Mouse (Mus musculus): ENCODE measurements around the gene Adsl. TPM values are rescaled to one million over a fixed set of nuclear protein-coding genes. Genes with fewer than 3 reads are reported as not detected.

Gene Adsl
- polyA plus RNA-seq, 1 experiment from 2014 or later: 164 TPM

DNA sequence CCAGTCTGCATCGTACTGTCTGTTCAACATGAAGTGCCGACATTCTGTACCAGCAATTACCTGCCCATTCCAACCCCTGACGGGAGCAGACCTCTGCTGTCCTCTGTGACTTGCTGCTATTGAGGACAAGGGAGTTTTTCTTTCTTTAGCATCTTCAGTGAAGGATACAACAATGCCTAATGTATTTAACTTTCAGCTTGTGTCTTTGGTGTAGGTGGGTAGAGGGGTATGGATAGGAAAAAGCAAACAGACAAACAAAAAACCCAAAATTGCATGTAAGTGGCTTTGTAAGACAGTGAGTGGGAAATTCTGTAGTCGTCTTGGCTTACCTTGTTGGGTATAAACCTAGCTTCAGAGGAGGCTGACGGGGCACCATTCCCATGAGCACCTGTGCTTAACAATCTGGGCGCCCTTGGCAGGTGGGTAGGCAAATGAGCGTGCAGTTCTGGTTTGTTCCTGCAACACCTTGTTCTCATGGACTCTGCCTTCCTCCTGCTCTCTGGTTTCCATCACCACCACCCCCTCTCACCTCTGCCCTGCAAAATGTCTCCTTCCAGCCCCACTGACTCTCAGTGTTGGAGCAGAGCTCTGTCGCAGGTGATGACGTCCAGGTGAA is 16.8 kb upstream of the Adsl start:
- Histone ChIP-seq H3K9me3 (ENCODE audit: control insufficient read depth, low read depth, low read length) (no peaks in the 10 kb centered on the region), H3K9ac (replicated peaks; ENCODE audit: low read depth, low read length) (no peak overlapping the region), H3K27me3 (ENCODE audit: control insufficient read depth, insufficient read depth, low read length) (no peaks in the 10 kb centered on the region), H3K27ac (ENCODE audit: low read length) (no peak overlapping the region), H3K4me2 (replicated peaks; ENCODE audit: low read depth, low read length) (no peak overlapping the region), H3K36me3 (ENCODE audit: control insufficient read depth, insufficient read depth, low read length) (peaks cover 35% of the 10 kb centered on the region), H3K4me3 (ENCODE audit: low read depth, low read length) (no peak overlapping the region), H3K4me1 (ENCODE audit: control insufficient read depth, insufficient read depth, low read length) (no peaks in the 10 kb centered on the region)
- WGBS: 88% methylated on average over 9 of the region's 9 CpGs
- ATAC-seq (ENCODE audit: insufficient number of reproducible peaks, insufficient read depth, low FRiP score, low read depth): no peak

DNA sequence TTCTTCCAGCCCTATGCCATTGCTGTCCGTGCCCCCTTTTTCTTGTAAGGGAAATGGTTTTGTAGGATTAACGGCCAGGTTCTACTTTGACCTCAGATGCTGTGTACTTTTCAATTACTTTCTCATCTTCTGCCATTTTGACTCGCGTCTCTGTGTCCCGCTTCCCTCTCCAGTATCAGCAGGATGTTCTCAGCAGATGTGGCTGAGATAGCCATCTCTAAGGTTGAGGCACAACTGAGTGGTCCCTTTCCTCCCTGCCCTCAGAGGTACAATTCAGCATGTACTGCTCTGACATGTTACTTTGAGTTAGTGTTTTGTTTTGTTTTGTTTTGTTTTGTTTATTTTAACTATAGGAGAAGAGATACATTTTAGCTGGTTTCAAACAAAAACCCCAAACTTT is 13.4 kb upstream of the Adsl start:
- WGBS: 87% methylated on average over 5 of the region's 5 CpGs
- H3K4me1 ChIP-seq (ENCODE audit: control insufficient read depth, insufficient read depth, low read length): no peaks in the 10 kb centered on the region
- no peaks in the 10 kb centered on the region for H3K9me3 ChIP-seq (ENCODE audit: control insufficient read depth, low read depth, low read length)
- no peak overlapping the region for H3K9ac ChIP-seq (replicated peaks; ENCODE audit: low read depth, low read length)
- no peak overlapping the region for H3K4me3 ChIP-seq (ENCODE audit: low read depth, low read length)
- peaks cover 21% of the 10 kb centered on the region for H3K36me3 ChIP-seq (ENCODE audit: control insufficient read depth, insufficient read depth, low read length)
- H3K27ac ChIP-seq (ENCODE audit: low read length): no peak overlapping the region
- ATAC-seq (ENCODE audit: insufficient number of reproducible peaks, insufficient read depth, low FRiP score, low read depth): no peak
- H3K4me2 ChIP-seq (replicated peaks; ENCODE audit: low read depth, low read length): no peak overlapping the region
- H3K27me3 ChIP-seq (ENCODE audit: control insufficient read depth, insufficient read depth, low read length): no peaks in the 10 kb centered on the region

DNA sequence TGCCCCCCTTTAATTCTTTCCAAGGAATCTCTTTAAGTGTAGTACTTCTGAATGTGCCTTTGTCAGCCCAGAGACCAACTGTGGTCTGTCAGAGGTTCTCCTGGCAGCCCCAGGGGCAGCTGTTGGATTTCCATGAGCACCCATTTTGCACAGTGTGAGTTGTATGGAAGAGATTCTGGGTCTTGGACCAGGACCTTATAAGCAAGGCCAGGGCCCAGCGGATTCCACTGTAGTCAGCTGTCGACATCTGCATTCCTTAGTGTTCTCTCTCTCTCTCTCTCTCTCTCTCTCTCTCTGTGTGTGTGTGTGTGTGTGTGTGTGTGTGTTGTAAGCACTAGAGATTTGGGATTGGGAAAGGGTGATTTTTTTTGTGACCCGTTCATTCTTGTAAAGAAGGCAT is 11.6 kb upstream of the Adsl start:
- 70% methylated on average over 3 of the region's 3 CpGs for WGBS
- Histone ChIP-seq H3K4me2 (replicated peaks; ENCODE audit: low read depth, low read length) (no peak overlapping the region), H3K4me3 (ENCODE audit: low read depth, low read length) (no peak overlapping the region), H3K4me1 (ENCODE audit: control insufficient read depth, insufficient read depth, low read length) (no peaks in the 10 kb centered on the region), H3K9ac (replicated peaks; ENCODE audit: low read depth, low read length) (no peak overlapping the region), H3K27me3 (ENCODE audit: control insufficient read depth, insufficient read depth, low read length) (no peaks in the 10 kb centered on the region), H3K9me3 (ENCODE audit: control insufficient read depth, low read depth, low read length) (no peaks in the 10 kb centered on the region), H3K36me3 (ENCODE audit: control insufficient read depth, insufficient read depth, low read length) (peaks cover 19% of the 10 kb centered on the region), H3K27ac (ENCODE audit: low read length) (no peak overlapping the region)
- no peak for ATAC-seq (ENCODE audit: insufficient number of reproducible peaks, insufficient read depth, low FRiP score, low read depth)

DNA sequence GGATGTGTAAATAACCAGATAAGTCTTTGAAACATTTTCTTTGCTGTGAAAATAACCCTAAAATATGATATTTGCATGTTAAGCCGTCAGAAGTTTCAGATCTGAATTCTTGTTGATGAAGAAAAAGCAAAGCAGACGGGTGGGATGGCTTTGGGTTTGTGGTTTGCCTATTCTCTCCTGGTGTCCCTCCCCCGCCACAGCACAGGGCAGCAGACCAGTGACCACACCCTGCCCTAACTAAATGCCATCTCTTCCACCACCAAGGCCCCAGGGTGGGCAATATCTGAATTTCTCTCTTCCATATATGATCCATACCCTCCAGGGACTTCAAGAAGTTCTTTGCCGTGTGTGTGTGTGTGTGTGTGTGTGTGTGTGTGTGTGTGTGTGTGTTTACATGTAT is 9.7 kb upstream of the Adsl start:
- Histone ChIP-seq H3K27me3 (ENCODE audit: control insufficient read depth, insufficient read depth, low read length) (no peaks in the 10 kb centered on the region), H3K4me3 (ENCODE audit: low read depth, low read length) (no peak overlapping the region), H3K9me3 (ENCODE audit: control insufficient read depth, low read depth, low read length) (no peaks in the 10 kb centered on the region), H3K9ac (replicated peaks; ENCODE audit: low read depth, low read length) (no peak overlapping the region), H3K4me2 (replicated peaks; ENCODE audit: low read depth, low read length) (no peak overlapping the region), H3K27ac (ENCODE audit: low read length) (no peak overlapping the region), H3K36me3 (ENCODE audit: control insufficient read depth, insufficient read depth, low read length) (peaks cover 13% of the 10 kb centered on the region; the same call in 1 of the 2 replicates), H3K4me1 (ENCODE audit: control insufficient read depth, insufficient read depth, low read length) (no peaks in the 10 kb centered on the region)
- no peak for ATAC-seq (ENCODE audit: insufficient number of reproducible peaks, insufficient read depth, low FRiP score, low read depth)
- 79% methylated on average over 4 of the region's 4 CpGs for WGBS

DNA sequence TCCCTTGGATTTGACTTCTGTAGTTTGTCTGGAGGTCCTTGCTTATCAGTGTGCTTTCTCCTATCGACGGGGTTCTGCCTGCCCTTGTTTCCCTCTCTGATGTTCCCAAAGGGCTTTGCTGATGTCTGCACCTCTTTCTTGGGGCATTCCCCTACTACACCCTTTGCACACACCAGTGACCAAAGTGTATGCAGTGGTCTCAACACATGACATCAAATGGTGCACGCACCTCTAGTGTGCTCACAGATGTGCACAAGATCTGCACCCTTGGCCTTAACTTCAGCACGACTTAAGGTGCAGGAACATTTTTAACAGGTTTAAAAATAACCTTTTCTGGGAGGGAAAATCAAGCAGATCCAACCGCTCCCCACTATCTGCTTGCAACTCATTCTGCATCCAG is 8.9 kb upstream of the Adsl start:
- Histone ChIP-seq H3K4me3 (ENCODE audit: low read depth, low read length) (no peak overlapping the region), H3K4me2 (replicated peaks; ENCODE audit: low read depth, low read length) (no peak overlapping the region), H3K36me3 (ENCODE audit: control insufficient read depth, insufficient read depth, low read length) (peaks cover 8% of the 10 kb centered on the region; the same call in 1 of the 2 replicates), H3K27ac (ENCODE audit: low read length) (no peak overlapping the region), H3K4me1 (ENCODE audit: control insufficient read depth, insufficient read depth, low read length) (no peaks in the 10 kb centered on the region), H3K9ac (replicated peaks; ENCODE audit: low read depth, low read length) (no peak overlapping the region), H3K9me3 (ENCODE audit: control insufficient read depth, low read depth, low read length) (no peaks in the 10 kb centered on the region), H3K27me3 (ENCODE audit: control insufficient read depth, insufficient read depth, low read length) (no peaks in the 10 kb centered on the region)
- 88% methylated on average over 5 of the region's 5 CpGs for WGBS
- ATAC-seq (ENCODE audit: insufficient number of reproducible peaks, insufficient read depth, low FRiP score, low read depth): no peak

DNA sequence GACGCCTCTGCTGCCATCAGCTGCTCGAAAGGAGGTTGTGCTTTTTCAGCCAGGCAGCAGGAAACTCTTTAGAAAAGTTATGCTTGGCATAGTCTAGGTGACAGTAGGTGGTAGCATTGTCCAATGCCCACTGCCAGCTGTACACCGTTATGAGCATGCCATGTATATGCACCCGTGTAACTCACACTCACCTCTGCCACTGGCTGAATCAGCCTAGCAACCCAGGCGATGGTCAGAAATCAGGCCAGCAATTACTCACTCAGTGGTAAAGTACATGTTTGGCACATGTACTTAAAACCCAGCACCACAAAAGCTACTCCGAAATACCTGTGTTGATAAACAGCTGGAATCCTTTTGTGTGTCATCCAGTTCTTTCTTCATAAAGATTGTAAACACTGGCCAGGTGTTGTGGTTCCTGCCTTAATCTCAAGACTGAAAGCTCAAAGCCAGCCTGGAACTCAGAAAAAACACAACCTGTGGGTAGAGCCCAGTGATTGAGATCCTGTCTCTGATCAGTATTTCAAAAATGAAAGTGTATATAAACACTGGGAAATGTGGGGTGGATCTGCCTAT is 6.7 kb upstream of the Adsl start:
- H3K4me2 ChIP-seq (replicated peaks; ENCODE audit: low read depth, low read length): no peak overlapping the region
- no peaks in the 10 kb centered on the region for H3K4me1 ChIP-seq (ENCODE audit: control insufficient read depth, insufficient read depth, low read length)
- no peaks in the 10 kb centered on the region for H3K9me3 ChIP-seq (ENCODE audit: control insufficient read depth, low read depth, low read length)
- H3K27me3 ChIP-seq (ENCODE audit: control insufficient read depth, insufficient read depth, low read length): no peaks in the 10 kb centered on the region
- WGBS: 78% methylated on average over 6 of the region's 6 CpGs
- H3K27ac ChIP-seq (ENCODE audit: low read length): no peak overlapping the region
- no peak overlapping the region for H3K4me3 ChIP-seq (ENCODE audit: low read depth, low read length)
- no peak for ATAC-seq (ENCODE audit: insufficient number of reproducible peaks, insufficient read depth, low FRiP score, low read depth)
- no peak overlapping the region for H3K9ac ChIP-seq (replicated peaks; ENCODE audit: low read depth, low read length)
- H3K36me3 ChIP-seq (ENCODE audit: control insufficient read depth, insufficient read depth, low read length): 0 out of 2 replicates have a peak, but pooled peaks cover 4% of the 10 kb centered on the region

DNA sequence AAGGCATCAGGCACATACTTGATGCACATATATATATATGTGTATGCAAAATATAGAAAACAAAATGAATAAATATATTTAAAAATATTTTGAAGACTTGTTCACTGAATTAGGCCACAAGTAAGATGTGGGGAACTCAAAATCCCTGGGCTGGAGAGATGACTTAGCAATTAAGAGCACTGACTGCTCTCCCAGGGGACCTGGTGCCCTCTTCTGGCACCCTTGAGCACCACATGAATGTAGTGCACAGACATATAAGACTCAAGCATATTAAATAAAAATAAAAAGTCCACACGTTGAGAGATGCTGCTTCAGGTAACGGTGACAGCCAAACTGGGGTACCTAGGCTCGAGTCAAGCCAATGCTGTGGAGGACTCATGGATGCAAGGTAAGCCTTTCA is 2.4 kb upstream of the Adsl start:
- H3K4me3 ChIP-seq (ENCODE audit: low read depth, low read length): no peak overlapping the region
- peaks cover 6% of the 10 kb centered on the region; the same call in 1 of the 2 replicates for H3K4me1 ChIP-seq (ENCODE audit: control insufficient read depth, insufficient read depth, low read length)
- H3K9ac ChIP-seq (replicated peaks; ENCODE audit: low read depth, low read length): no peak overlapping the region
- no peaks in the 10 kb centered on the region for H3K27me3 ChIP-seq (ENCODE audit: control insufficient read depth, insufficient read depth, low read length)
- no peak for ATAC-seq (ENCODE audit: insufficient number of reproducible peaks, insufficient read depth, low FRiP score, low read depth)
- H3K36me3 ChIP-seq (ENCODE audit: control insufficient read depth, insufficient read depth, low read length): peaks cover 5% of the 10 kb centered on the region; the same call in 1 of the 2 replicates
- no peak overlapping the region for H3K4me2 ChIP-seq (replicated peaks; ENCODE audit: low read depth, low read length)
- H3K27ac ChIP-seq (ENCODE audit: low read length): no peak overlapping the region
- H3K9me3 ChIP-seq (ENCODE audit: control insufficient read depth, low read depth, low read length): no peaks in the 10 kb centered on the region
- 68% methylated on average over 3 of the region's 3 CpGs for WGBS

DNA sequence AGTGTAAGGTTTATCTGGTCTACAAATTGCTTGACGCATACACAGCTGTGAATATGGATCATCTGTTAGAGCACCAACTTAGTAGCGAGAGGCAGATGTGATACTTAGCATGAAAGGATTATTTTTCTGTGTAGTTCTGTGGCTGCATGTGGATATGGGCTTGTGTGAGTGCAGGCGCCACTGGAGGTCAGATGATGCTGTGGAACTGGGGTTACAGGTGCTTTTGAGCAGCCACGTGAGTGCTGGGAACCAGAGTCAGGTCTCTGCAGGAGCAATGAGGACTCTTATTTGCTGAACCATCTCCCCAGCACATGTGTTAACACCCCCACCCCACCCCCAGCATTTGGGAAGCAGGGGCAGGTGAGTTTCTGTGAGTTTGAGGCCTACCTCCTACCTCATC is 1.1 kb downstream of the Adsl start:
- peak overlapping the region; percentile 61; the same call in 1 of the 2 replicates for H3K9ac ChIP-seq (replicated peaks; ENCODE audit: low read depth, low read length)
- H3K4me3 ChIP-seq (ENCODE audit: low read depth, low read length): peak overlapping the region; percentile 85
- H3K36me3 ChIP-seq (ENCODE audit: control insufficient read depth, insufficient read depth, low read length): peaks cover 26% of the 10 kb centered on the region
- no peak for ATAC-seq (ENCODE audit: insufficient number of reproducible peaks, insufficient read depth, low FRiP score, low read depth)
- no peaks in the 10 kb centered on the region for H3K27me3 ChIP-seq (ENCODE audit: control insufficient read depth, insufficient read depth, low read length)
- peak overlapping the region; percentile 86 for H3K4me2 ChIP-seq (replicated peaks; ENCODE audit: low read depth, low read length)
- no peak overlapping the region for H3K27ac ChIP-seq (ENCODE audit: low read length)
- H3K4me1 ChIP-seq (ENCODE audit: control insufficient read depth, insufficient read depth, low read length): peaks cover 6% of the 10 kb centered on the region; the same call in 1 of the 2 replicates
- H3K9me3 ChIP-seq (ENCODE audit: control insufficient read depth, low read depth, low read length): no peaks in the 10 kb centered on the region
- 44% methylated on average over 4 of the region's 4 CpGs for WGBS

Data from stomach, embryonic 14.5 days (tissue).